Mouse (Mus musculus): ENCODE data around the gene Pank2. TPM values are rescaled to one million over a fixed set of nuclear protein-coding genes. Genes with fewer than 3 reads are reported as not detected.

Pank2 gene
- 19.7 and 20.8 TPM in 2 replicates for polyA plus RNA-seq (2012; rRNA removed)

- Histone ChIP-seq H3K4me1 (ENCODE audit: control insufficient read depth, insufficient read depth, low read length) (peaks cover 9% of the 10 kb centered on the region), H3K36me3 (ENCODE audit: control insufficient read depth, insufficient read depth, low read length) (no peaks in the 10 kb centered on the region), H3K27me3 (ENCODE audit: control insufficient read depth, insufficient read depth, low read length) (no peaks in the 10 kb centered on the region), H3K4me3 (ENCODE audit: control insufficient read depth, low read depth, low read length) (peak within 1 kb of the TSS; percentile 92), H3K27ac (ENCODE audit: control insufficient read depth, insufficient read depth, low read depth, low read length) (peak within 1 kb of the TSS; percentile 92)
- peak; percentile 95 for TF ChIP-seq POLR2A (IDR thresholded peaks at IDR 0.05; ENCODE audit: control insufficient read depth, low read depth, low read length)
- no peak for TF ChIP-seq CTCF (IDR thresholded peaks at IDR 0.05; ENCODE audit: control insufficient read depth, insufficient read depth, insufficient replicate concordance, low read depth, low read length)
Observed at GRCm38 (mm10) chr2:131262213-131262672, at the start of gene Pank2. TSS of gene Pank2 (plus strand) at chr2:131262495.

- Histone ChIP-seq H3K27ac (ENCODE audit: control insufficient read depth, insufficient read depth, low read depth, low read length) (no peak overlapping the region), H3K36me3 (ENCODE audit: control insufficient read depth, insufficient read depth, low read length) (no peaks in the 10 kb centered on the region), H3K4me3 (ENCODE audit: control insufficient read depth, low read depth, low read length) (no peak overlapping the region), H3K4me1 (ENCODE audit: control insufficient read depth, insufficient read depth, low read length) (peaks cover 2% of the 10 kb centered on the region), H3K27me3 (ENCODE audit: control insufficient read depth, insufficient read depth, low read length) (no peaks in the 10 kb centered on the region)
- no peak for TF ChIP-seq CTCF (IDR thresholded peaks at IDR 0.05; ENCODE audit: control insufficient read depth, insufficient read depth, insufficient replicate concordance, low read depth, low read length)
- TF ChIP-seq POLR2A (IDR thresholded peaks at IDR 0.05; ENCODE audit: control insufficient read depth, low read depth, low read length) = no peak
Observed at GRCm38 (mm10) chr2:131213773-131214172, 48.5 kb upstream of the Pank2 start.

GRCm38 (mm10) chr2:131215941-131216858, 46.1 kb upstream of the Pank2 start:
- H3K27me3 ChIP-seq (ENCODE audit: control insufficient read depth, insufficient read depth, low read length) = no peaks in the 10 kb centered on the region
- TF ChIP-seq CTCF (IDR thresholded peaks at IDR 0.05; ENCODE audit: control insufficient read depth, insufficient read depth, insufficient replicate concordance, low read depth, low read length) (no peak), POLR2A (IDR thresholded peaks at IDR 0.05; ENCODE audit: control insufficient read depth, low read depth, low read length) (no peak)
- no peak overlapping the region for H3K27ac ChIP-seq (ENCODE audit: control insufficient read depth, insufficient read depth, low read depth, low read length)
- H3K4me1 ChIP-seq (ENCODE audit: control insufficient read depth, insufficient read depth, low read length) = no peaks in the 10 kb centered on the region; the same call in 1 of the 2 replicates
- no peak overlapping the region for H3K4me3 ChIP-seq (ENCODE audit: control insufficient read depth, low read depth, low read length)
- no peaks in the 10 kb centered on the region for H3K36me3 ChIP-seq (ENCODE audit: control insufficient read depth, insufficient read depth, low read length)

GRCm38 (mm10) chr2:131220030-131220429, 42.3 kb upstream of the Pank2 start:
- TF ChIP-seq POLR2A (IDR thresholded peaks at IDR 0.05; ENCODE audit: control insufficient read depth, low read depth, low read length) = no peak
- TF ChIP-seq CTCF (IDR thresholded peaks at IDR 0.05; ENCODE audit: control insufficient read depth, insufficient read depth, insufficient replicate concordance, low read depth, low read length) = no peak

DNA sequence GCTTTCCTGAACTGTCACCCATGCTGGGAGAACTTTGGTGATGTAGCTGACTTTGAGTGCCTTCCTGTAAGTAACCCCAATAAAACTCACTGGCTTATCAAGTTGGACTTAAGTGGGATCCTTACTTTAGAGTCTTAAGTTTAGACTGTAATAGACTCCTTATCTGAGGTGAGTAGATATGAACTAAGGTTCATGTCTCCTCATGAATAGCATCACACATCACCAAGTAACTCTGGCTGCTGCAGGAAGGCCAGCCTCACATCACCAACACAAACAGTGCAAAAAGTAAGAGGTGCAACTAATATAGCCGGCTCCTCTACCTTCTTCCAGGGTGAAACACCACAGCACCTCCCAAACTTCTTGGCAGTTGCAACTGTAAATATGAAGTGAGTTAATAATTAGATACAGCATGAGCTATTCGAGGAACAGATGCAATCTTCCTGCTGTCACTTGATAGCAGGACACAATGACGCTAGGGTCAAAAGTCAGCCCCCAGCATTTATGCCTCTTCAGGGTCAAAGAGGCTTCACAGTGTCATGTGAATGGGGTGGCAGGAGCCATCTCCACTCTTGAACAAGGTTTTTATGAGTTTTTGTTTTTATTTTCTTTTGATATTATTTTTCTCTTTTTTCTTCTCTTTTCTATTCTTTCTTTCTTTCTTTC, 40.3 kb upstream of the Pank2 start:
- peaks cover 2% of the 10 kb centered on the region; the same call in 1 of the 2 replicates for H3K4me1 ChIP-seq (ENCODE audit: control insufficient read depth, insufficient read depth, low read length)
- TF ChIP-seq POLR2A (IDR thresholded peaks at IDR 0.05; ENCODE audit: control insufficient read depth, low read depth, low read length) = no peak
- no peak for TF ChIP-seq CTCF (IDR thresholded peaks at IDR 0.05; ENCODE audit: control insufficient read depth, insufficient read depth, insufficient replicate concordance, low read depth, low read length)
- H3K27me3 ChIP-seq (ENCODE audit: control insufficient read depth, insufficient read depth, low read length) = no peaks in the 10 kb centered on the region
- H3K4me3 ChIP-seq (ENCODE audit: control insufficient read depth, low read depth, low read length) = no peak overlapping the region
- no peaks in the 10 kb centered on the region for H3K36me3 ChIP-seq (ENCODE audit: control insufficient read depth, insufficient read depth, low read length)
- no peak overlapping the region for H3K27ac ChIP-seq (ENCODE audit: control insufficient read depth, insufficient read depth, low read depth, low read length)

More at GRCm38 (mm10) chr2:131220030-131220429, 42.3 kb upstream of the Pank2 start:
- no peak overlapping the region for H3K4me3 ChIP-seq (ENCODE audit: control insufficient read depth, low read depth, low read length)
- H3K36me3 ChIP-seq (ENCODE audit: control insufficient read depth, insufficient read depth, low read length) = no peaks in the 10 kb centered on the region
- H3K4me1 ChIP-seq (ENCODE audit: control insufficient read depth, insufficient read depth, low read length) = peaks cover 2% of the 10 kb centered on the region; the same call in 1 of the 2 replicates
- no peaks in the 10 kb centered on the region for H3K27me3 ChIP-seq (ENCODE audit: control insufficient read depth, insufficient read depth, low read length)
- H3K27ac ChIP-seq (ENCODE audit: control insufficient read depth, insufficient read depth, low read depth, low read length) = no peak overlapping the region

DNA sequence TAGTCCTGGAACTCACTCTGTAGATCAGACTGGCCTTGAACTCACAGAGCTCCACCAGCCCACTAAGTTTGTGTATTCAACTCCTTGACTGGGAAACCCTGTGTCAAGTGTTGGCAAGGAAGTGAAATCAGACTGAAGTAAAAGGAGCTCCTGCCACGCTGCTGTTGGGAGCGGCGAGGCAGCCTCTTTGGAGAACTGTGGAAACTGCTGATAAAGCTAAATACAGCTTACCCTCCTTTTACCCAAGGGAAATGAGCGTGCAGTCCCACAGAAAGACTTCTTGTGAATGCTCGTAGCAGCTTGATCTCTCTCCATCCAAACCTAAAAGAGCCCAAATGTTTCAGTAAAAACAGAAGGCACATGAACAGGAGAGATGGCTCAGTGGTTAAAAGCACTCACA, 39.7 kb upstream of the Pank2 start:
- Histone ChIP-seq H3K4me3 (ENCODE audit: control insufficient read depth, low read depth, low read length) (no peak overlapping the region), H3K4me1 (ENCODE audit: control insufficient read depth, insufficient read depth, low read length) (peaks cover 2% of the 10 kb centered on the region; the same call in 1 of the 2 replicates), H3K36me3 (ENCODE audit: control insufficient read depth, insufficient read depth, low read length) (no peaks in the 10 kb centered on the region), H3K27me3 (ENCODE audit: control insufficient read depth, insufficient read depth, low read length) (no peaks in the 10 kb centered on the region), H3K27ac (ENCODE audit: control insufficient read depth, insufficient read depth, low read depth, low read length) (peak overlapping the region; percentile 7; the same call in 1 of the 2 replicates)
- TF ChIP-seq CTCF (IDR thresholded peaks at IDR 0.05; ENCODE audit: control insufficient read depth, insufficient read depth, insufficient replicate concordance, low read depth, low read length) = no peak
- TF ChIP-seq POLR2A (IDR thresholded peaks at IDR 0.05; ENCODE audit: control insufficient read depth, low read depth, low read length) = no peak

- Histone ChIP-seq H3K27ac (ENCODE audit: control insufficient read depth, insufficient read depth, low read depth, low read length) (peak overlapping the region; percentile 68), H3K36me3 (ENCODE audit: control insufficient read depth, insufficient read depth, low read length) (no peaks in the 10 kb centered on the region), H3K27me3 (ENCODE audit: control insufficient read depth, insufficient read depth, low read length) (no peaks in the 10 kb centered on the region), H3K4me1 (ENCODE audit: control insufficient read depth, insufficient read depth, low read length) (peaks cover 2% of the 10 kb centered on the region; the same call in 1 of the 2 replicates), H3K4me3 (ENCODE audit: control insufficient read depth, low read depth, low read length) (no peak overlapping the region)
- TF ChIP-seq CTCF (IDR thresholded peaks at IDR 0.05; ENCODE audit: control insufficient read depth, insufficient read depth, insufficient replicate concordance, low read depth, low read length) (no peak), POLR2A (IDR thresholded peaks at IDR 0.05; ENCODE audit: control insufficient read depth, low read depth, low read length) (no peak)
Observed at GRCm38 (mm10) chr2:131223569-131223968, 38.7 kb upstream of the Pank2 start.

All from testis, adult 2 months (tissue).